Mouse (Mus musculus) liver, adult 2 months (tissue): ENCODE data around the gene Ccdc63.

Experiments
- CTCF ChIP-seq: fragments of 200-500 bp; IDR thresholded peaks from 2 replicates; pipeline ENCODE4 v1.5.1; 2011; ENCODE audit warnings: low read depth, low read length, control low read depth
- POLR2A ChIP-seq: fragments of 200-500 bp; IDR thresholded peaks from 2 replicates; pipeline ENCODE4 v1.6.1; 2011; ENCODE audit warnings: low read length, control low read depth; ENCODE audit not compliant: insufficient read depth; ENCODE audit errors: extremely low read depth

DNA sequence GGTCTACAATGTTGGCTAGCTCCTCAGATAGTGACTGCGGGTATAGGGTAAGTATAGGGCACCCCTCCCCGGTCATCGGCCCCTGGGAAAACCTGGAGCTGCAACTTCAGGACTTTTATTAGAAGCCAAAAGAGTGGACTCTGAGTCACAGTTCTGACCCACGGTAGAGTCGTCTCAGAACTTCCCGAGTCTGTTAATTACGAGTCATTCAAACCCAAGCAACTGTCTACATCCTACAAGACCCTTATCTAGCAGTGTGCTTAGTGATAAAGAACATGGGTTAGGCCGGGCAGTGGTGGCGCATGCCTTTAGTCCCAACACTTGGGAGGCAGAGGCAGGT, 7.6 kb downstream of the Ccdc63 start:
- TF ChIP-seq POLR2A (no peak), CTCF (no peak)
